Mouse (Mus musculus) cerebellum, adult 11-12 months (tissue): ENCODE data around the gene Arhgap8.
A peak's percentile ranks its signal among the peaks of the same experiment; 100 is the strongest.

Experiments used
- DNase-seq: peaks from one replicate; pipeline ENCODE4 v3.0.0; 2022

The Arhgap8 gene

DNA sequence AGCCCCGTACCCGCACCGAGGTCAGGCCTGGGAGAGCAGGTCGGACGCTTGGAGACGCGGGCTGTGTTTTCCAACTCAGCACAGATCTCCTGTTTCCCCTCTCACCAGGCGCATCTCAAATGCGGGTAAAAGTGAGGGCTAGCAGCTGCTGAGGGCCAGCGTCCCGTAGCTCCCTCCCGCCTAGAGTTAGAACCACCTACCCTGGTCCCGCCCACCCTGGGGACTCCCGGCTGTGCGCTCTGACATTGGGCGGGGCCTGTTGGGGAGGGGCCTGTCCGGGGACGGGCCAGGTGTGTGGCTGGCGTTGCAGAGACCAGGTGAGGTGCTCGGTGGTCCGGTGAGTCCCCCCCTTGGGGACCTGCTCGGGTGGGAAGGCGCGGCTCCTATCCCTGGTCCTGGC, at the start of gene Arhgap8:
TSS of gene Arhgap8 (plus strand) at position 262 of the 400 bp plus-strand sequence.
- no peak for DNase-seq

DNA sequence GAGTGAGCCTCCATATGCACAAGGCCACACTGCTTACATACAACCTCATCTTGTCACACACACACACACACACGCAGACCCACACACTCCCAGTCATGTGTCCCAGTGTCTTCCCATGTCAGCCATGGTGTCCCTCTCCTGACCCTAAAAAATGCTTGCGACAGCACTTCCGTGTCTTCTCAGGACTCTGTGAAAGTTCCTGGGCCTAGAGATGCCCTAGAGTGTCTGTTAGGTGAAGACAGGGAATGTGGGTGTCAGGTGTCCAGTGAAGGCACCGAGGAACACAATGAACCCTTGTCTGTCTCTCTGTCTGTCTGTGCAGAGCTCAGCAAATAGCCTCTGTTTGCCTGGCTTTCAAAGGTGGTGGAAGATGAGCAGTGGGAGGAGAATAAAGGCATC, 49.2 kb upstream of the Arhgap8 start:
- no peak for DNase-seq

DNA sequence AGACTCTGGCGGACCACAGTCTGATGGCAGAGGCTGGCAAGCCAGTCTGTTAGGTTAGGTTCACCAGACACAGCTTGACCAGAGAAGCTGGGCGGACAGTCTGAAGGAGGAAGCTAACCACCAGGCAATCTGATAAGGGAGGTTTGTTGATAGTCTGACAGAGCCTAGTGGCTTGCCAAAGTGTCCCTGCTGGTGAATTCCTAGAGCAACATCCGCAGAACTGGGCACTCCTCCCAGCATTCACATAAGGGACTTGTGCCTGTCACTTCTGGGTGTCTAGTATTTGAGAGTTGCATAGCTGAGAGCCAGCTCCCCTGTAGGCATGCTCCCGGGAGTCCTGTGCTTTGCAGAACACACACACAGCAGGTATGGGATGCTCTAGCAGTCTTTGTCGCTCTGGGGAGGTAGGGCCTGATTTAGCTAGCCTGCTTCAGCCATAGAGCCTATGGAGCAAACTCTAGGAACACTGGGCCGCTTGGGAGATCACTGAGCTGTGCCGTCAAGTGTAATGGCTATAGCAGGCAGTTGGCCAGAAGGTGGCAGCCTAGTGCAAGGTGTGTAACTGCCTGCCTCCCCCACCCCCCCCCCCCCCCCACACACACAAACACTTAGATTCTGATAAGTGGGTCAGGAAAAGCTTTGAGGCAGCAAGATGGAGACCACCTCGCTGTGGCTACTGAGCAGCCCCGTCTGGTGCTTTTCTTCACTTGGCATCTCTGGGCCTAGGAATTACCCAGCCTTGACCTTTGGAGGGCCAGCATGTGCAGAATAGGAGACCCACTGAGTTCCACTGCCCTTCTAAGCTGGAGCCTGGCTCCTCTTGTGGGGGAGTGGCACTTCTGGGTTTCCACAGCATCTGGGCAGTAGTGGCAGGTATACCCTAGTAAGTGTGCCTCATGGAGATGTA, 48.2 kb upstream of the Arhgap8 start:
- DNase-seq, result peak; percentile 13

DNA sequence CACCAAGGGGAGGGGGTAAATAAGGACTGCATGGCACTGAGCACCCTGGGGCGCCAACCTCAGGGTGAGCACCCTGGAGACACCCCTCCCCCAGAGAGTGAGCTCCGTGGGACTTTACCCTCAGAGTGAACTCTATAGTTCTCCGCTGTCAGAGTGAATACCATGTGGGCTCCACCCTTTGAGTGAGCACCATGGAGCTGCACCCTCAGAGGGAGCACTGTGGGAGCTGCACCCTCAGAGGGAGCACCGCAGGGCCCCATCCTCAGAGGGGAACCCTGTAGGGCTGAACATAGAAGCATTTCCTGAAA, 47.6 kb upstream of the Arhgap8 start:
- no peak for DNase-seq

DNA sequence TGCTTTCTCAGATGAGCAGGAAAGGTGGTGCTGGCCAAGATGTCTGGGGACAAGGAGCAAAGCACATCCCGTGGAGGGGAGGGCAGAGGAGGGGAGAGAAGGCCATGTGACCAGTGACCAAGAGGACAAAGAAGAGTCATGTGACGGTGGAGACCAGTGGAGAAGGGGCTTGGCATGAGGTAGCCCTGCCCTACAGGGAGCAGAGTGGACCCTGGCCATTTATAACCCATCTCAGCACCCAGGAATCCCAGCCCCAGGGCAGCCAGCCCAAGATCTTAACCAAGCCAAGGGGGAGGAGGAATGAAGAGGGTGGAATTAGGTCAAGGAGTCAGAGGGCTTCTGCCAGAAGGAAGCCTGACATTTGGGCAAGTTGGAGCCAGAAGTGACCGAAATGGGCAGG, 47.2 kb upstream of the Arhgap8 start:
- DNase-seq, result peak; percentile 21

DNA sequence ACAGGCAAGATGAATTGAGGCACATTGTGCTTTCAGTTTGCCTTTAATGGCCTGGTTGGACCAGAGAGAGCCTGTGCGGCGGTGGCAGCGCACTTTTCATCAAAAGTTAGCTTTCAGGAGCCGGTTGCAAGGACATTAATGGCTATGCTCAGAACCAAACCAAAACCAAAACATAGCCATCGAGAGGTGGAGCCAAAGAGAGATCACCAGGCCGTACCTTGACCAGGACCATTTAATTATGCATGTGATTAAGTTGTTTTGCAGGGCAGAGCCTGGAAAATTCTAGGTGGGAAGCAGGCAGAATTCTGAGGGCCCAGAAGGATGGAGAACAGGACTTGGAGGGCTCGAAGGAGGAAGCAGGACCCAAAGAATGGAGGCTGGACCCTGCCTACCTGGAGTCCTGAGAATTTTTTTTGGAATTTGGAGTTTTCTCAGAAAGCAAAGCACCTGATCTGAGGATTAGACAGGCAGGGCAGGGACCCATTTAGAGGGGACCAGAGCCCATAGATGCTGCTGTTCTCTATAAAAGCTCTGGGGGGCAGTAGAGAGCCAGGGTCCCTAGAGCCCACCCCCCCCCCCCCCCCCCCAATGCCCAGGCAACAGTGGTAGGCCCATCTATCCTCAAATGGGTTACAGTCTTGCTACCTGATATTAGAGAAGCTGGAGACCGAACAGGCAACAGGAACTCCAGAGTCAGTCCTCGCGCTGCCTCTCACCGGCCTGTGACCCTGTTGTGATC, 45.4 kb upstream of the Arhgap8 start:
- DNase-seq, result no peak

DNA sequence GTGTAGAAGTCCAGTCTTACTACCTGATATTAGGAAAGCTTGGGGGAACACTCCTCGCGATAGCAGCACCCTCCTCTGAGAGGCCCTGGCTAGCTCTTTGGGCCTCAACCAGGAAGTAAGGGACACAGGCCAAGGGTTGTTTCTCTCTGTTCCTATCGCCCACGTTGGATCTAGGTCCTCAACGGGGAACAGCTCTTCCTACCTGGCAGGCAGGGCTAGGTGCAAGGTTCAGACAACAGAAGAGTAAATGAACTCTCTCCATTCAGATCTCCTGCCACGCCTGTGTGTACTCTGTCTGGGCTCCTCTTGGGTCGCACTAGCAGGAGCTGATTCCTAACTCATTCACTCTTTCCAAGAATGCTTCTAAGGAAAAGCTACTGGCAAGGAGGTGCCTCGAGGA, 44.5 kb upstream of the Arhgap8 start:
- DNase-seq, result no peak

DNA sequence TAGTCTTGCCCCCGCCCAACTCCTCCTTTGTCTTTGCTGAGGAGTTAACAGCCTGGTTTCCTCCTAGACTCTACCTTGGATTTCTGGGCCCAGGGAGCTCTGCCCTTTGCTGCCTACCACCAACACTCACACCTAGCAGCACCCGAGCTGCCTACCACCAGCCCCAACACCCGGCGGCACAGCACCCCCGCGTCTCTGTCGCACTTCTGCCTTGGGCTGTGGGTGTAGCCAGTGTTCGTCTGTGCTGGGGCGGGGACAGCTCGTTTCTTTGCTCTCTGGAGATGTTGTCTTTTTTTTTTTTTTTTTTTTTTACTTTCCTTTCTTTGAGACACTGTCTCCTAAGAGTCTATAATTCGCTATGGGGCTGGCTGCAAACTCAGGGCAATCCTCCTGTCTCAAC, 41.9 kb upstream of the Arhgap8 start:
- no peak for DNase-seq

DNA sequence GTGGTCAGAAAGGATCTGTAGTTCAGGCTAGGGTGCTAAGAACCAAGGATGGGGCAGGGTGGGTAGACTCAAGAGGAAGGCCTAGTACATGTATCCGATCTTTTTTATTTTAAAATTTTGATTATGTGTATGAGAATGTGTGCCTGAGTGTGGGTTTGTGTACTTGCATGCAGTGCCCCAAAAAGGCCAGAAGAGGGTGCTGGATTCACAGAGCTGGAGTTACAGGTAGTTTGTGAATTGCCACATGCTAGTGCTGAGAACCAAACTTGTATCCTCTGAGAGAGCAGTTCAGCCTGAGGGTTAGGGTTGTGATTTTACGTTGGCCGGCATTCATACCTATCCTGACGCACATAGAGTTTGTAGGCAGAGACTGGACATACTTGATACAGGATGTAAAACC, 40.8 kb upstream of the Arhgap8 start:
- no peak for DNase-seq

DNA sequence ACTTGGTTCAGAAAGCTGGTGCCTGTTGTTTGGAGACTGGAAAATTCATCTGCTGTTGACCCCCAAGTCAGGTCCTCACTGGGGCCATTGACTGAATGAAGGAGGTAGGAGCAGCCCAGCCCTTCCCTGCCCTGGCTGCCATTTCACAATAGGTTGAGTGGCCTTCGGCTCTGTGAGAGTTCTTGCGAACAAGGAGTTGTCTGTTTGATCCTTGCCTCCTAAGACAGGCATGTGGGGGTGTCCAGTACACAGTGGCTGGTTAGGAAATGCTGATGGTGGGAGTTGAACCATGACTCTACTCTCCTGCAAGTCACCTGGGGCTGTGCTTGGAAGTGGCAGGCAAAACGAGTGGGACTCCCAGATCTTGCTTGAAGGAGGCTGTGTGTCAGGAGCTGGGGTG, 40.1 kb upstream of the Arhgap8 start:
- no peak for DNase-seq

DNA sequence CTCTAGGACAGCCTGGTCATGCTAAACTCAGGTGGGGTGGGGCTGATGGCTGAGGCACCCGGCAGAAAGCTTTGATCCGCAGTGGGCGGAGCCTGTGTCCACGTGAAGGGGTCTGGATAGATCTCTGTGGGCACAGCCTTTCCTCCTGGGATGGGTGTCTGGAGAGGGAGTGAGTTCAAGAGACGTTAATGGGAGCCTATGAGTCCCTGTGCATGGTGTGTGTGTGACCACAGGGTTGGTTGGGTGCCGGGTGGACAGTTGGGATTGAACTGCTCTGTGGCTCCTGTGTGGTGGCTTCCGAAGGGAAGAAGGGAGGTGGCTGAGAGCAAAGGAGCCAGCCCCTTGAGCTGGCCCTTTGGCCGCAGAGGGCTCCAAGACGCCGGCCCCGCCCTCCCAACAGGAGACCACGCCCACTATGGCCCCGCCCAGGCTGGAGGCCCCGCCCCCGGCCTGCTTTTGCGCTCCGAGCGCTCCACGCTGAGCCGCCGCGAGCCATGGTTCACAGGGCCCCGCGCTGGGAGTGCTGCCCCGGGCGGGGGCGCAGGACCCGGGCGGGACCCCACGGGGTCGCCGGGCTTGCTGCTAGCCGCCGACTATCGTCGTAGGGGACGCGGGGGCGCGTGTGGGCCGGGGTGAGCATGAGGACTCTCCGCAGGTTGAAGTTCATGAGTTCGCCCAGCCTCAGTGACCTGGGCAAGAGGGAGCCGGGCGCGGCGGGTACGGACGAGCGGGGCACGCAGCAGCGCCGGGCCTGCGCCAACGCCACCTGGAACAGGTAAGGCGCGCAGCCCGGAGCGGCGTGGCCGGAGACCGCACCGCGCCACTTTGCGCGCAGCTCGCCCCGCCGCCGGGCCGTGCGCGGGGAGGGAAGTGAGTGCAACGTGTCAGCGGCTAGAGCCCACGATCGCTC, 39.1 kb upstream of the Arhgap8 start:
- peak; percentile 17 for DNase-seq

DNA sequence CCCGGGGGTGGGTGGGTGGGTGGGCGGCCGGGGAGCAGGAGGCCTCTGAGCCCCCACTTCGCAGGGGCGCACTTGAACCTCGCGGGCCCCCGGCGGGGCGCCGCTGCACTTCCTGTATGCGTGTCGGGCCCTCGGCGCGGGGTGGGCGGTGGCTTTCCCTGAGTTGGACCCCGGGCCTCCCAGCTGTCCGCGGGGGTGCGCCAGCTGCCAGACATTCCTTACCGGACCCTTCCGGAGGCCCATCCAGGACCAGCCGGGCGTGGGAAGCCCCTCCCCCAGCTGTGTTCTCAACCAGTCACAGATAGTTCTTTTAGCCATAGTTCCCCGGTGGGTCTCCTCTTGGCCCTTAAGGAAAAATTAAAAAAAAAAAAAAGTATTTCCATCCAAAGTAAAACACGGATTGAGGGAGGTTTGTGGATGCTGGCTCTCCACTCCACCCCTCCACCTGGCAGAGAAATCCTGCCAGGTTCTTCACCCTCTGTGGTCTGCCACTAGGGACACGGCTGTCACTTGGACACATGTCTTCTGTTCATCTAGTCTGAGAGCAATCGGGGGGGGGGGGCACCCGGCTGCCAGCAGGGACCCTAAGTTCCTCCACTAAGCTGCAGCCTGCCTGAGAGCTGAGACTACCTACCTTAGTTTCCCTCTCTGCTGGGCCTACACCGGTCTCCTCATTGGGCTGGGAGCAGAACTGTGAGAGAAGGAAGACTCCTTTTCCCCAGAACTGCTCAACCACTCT, 38.2 kb upstream of the Arhgap8 start:
- no peak for DNase-seq

DNA sequence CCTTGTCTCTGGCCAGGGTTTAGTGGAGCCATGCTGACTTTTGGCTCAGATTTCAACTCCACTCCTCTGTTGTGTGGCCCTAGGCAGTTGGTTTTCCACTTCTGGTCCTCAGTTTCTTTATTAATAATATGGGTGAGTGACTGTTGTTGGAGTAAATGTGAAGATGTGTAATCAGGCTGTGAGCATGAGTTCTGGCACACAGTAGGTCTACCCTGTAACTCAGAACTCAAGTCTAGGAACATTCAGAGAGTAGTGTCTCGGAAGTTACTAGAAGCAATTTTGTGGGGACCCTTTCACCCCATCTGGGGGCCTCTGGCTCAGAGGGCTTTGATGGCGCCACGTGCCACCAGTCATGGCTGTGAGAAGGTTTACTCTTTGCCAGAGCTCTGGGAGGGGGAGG, 37.6 kb upstream of the Arhgap8 start:
- no peak for DNase-seq

DNA sequence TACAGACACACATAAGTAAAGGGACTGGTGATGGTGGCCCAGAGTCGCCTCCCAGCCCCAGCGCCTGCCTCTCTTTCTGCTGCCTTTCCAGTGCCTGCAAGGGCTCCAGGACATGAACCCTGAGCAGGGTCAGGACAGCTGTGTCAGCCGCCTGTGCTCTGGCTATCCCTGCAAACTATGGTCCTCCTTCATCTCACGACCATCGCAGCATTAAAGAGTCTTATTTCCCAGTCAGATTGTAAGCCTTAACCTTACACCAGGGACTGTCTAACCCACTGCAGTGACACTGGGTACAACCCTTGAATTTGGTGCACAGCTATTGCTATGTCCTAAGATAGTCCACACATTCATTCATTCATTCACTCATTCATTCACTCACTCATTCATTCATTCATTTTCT, 37.0 kb upstream of the Arhgap8 start:
- no peak for DNase-seq

DNA sequence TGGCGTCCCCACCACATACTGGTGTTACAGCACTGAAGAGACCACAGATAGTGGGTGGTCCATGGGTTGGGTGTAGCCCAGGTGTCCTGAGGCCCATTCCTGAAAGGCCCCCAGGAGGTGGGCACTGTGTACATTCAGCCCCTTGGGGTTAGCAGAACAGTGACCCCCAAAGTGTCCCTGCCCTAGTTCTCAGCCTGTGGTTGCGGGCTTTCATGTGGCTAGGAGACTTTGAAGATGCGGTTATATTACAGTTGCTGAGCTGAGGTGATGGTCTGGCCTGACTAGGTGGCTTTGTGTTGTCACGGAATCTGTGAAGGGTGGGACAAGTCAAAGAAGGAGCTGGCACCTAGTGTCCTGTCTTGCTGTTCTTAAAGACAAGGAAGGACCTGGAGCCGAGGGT, 35.3 kb upstream of the Arhgap8 start:
- no peak for DNase-seq

DNA sequence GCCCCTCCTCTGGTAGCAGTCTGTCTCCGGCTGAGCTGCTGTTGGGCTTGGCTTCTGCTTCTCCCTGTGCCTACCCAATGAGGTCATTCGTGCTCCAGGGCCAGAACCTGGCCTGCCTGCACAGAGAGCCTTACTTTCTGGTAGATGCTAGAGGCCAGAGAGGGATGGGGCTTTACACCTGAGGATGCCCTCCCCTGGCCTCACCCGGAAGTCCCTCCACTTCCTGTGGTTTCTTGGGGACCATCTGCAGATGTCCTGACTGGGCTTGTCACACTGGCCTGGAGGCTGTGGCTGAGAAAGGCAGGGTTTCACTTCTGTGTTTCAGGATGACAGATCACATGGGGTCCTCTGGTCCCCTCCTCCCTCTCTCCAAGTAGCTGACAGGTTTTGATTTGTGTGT, 34.4 kb upstream of the Arhgap8 start:
- DNase-seq, result no peak

DNA sequence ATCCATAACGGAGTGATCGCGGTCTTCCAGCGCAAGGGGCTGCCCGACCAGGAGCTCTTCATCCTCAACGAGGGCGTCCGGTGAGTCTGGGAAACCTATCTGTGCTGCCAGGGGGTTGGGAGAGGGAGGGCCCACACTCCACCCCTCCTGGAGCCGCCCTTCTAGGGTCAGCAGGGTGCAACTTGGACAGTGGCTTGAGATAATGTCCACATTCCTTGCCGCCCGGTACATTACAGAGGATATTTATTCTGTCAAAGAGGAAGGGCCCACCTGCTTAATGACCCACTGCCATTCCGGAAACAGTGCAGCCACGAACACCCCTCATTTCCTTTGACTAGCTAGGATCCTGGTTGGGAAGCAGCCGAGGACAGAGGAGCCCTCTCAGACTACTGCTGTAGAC, 31.9 kb upstream of the Arhgap8 start:
- DNase-seq, result no peak

DNA sequence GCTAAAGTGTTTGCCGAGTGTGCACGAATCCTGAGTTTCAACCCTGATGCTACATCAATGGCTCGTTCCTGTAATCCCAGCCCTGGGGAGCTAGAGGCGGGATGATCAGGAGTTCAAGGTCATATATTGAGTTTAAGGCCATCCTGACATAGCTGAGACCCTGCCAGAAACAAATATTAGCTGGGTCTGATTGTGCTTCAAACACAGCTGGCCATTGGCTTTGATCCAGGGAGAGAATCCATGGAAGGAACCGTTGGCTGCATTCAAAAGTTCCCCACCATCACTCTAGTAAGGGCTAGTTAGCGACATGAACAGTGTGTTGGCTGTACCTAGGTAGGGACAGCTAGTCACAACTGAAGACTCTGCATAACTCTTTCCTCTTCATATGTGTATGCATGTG, 30.5 kb upstream of the Arhgap8 start:
- no peak for DNase-seq

DNA sequence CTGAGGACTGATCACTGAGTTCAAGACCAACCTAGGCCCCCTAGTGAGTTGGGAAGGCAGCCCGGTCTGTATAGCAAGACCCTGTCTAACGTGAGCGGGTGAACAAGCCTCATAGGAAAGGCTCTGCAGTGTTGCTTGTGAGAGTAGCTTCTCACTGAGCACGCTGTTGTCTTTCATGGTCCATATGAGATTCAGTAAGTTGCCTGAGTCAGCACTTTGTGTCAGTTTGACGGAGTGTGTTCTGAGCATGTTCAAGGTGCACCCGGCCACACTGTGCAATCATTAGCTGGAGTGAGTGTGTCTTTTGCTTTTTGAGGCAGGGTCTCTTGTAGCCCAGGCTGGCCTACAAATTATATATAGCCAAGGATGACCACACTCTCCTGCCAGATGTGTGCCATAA, 28.3 kb upstream of the Arhgap8 start:
- DNase-seq, result no peak

DNA sequence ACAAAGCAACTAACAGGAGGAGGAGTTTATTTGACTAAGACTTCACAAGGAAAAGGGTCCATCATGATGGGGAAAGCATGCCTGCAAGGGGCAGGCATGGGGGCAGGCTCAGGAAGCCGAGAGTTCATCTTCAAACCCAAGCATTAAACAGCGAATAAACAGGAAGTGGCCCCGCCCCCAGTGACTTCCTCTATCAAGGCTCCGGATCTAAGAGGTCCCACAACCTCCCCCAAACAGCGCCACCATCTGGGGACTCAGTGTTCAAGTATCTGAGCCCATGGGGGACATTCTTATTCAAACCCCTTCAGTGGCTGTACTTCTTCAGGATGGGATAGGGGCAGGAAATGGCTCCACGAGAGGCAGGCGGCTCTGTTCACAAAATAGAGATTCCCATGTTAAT, 27.2 kb upstream of the Arhgap8 start:
- DNase-seq, result no peak

DNA sequence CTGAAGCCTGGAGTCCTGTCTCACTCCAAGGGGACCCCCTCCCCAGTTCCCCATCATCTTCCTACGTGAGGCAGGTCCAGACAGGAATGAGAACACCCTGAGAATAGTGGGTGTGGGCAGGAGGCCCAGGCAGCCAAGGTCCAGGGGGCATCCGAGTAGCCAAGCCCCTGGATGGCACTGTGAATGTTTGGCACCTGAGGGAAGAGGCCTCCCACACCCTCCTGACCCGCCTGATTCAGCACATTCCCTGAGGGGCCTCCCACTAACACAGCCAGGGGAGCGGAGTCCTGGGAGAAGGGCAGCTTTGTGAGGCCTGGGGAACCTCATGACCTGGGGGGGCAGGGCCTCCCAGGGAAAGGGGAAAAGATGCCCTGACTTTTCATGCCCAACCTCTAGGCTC, 23.8 kb upstream of the Arhgap8 start:
- DNase-seq, result no peak

DNA sequence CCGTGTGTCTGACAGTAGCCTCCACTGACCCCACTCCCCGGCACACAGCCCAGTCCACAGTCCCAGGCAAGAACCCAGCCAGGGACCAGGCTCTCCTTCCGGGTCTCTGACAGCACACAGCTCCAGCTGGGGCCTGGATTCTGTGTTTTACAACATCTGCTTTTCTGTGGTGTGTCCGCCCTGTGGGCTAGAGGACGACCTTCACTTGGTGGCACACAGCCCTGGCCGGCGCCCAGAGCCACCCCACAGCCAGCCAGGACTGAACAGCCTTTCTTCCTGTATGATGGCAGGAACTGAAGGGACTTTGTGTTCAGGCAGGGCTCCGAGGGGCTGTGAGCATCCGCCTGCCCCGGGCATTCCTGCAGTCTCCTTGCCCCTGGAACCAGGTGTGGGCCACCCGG, 22.2 kb upstream of the Arhgap8 start:
- peak; percentile 26 for DNase-seq

DNA sequence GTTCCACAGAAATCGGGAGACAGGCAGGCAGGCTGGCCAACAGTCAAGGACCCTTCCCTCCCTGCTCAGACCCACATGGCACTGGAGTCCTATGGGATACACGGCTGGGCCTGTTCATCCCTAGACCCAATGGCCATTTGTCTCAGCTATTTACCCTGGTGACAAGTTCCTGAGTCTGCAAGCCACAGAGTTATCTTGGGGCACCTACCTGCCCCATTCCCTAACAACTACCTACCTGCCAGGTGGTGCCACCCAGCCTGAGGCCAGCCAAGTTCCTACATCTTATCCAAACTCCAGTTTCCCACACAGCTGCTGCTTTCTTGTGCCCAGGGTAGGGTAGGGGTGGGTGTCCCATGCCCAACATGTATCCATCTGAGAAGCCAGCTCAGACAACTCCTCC, 21.7 kb upstream of the Arhgap8 start:
- DNase-seq, result no peak
